Comparison of ENCODE assay signal across 9 mouse cellular contexts in genomic region chr2:103968919-103969436, GRCm38 (mm10). TPM values are rescaled to one million over a fixed set of nuclear protein-coding genes. Genes with fewer than 3 reads are reported as not detected.
DNase-seq lines count a peak whose midpoint lies in the region; ATAC-seq and TF ChIP-seq lines count a peak whose summit lies in the region.
"Had no signal": no experiment of that assay in that cellular context is flagged by ENCODE, and none has a peak within 500 bp of the region (broad histone marks: within the 10 kb centered on the region; RNA-seq: fewer than 3 reads in every experiment).

No protein-coding gene starts in this region.

- H3K9me3 ChIP-seq in heart, embryonic 15.5 days (replicated peaks): no peaks in the 10 kb centered on the region
- H3K9me3 ChIP-seq in hindbrain, embryonic 12.5 days (replicated peaks): no peaks in the 10 kb centered on the region
- no peaks in the 10 kb centered on the region for H3K9me3 ChIP-seq in midbrain, embryonic 11.5 days (ENCODE audit: control insufficient read depth, low read length)

- H3K27ac ChIP-seq in heart, embryonic 15.5 days: peak overlapping the region; percentile 77
- peak overlapping the region; percentile 96 for H3K27ac ChIP-seq in bone marrow macrophage, adult 2 months (ENCODE audit: insufficient read depth, low read depth, low read length)
- no peak overlapping the region for H3K27ac ChIP-seq in hindbrain, embryonic 12.5 days
- peak overlapping the region; percentile 75; the same call in 1 of the 2 replicates for H3K27ac ChIP-seq in midbrain, embryonic 11.5 days (ENCODE audit: low read depth, low read length)

- H3K4me3 ChIP-seq in heart, embryonic 15.5 days: peak overlapping the region; percentile 83
- peak overlapping the region; percentile 73 for H3K4me3 ChIP-seq in bone marrow macrophage, adult 2 months (ENCODE audit: insufficient read depth, low read length)
- peak overlapping the region; percentile 69 for H3K4me3 ChIP-seq in hindbrain, embryonic 12.5 days
- H3K4me3 ChIP-seq in midbrain, embryonic 11.5 days (ENCODE audit: low read depth, low read length): peak overlapping the region; percentile 74

- no peak for TF ChIP-seq CTCF in bone marrow macrophage, adult 2 months (IDR thresholded peaks at IDR 0.05; ENCODE audit: low read depth, low read length)

- H3K27me3 ChIP-seq in heart, embryonic 15.5 days: peaks cover 58% of the 10 kb centered on the region
- peaks cover 35% of the 10 kb centered on the region for H3K27me3 ChIP-seq in hindbrain, embryonic 12.5 days
- H3K27me3 ChIP-seq in midbrain, embryonic 11.5 days (ENCODE audit: control insufficient read depth, insufficient read depth, low read length): peaks cover 13% of the 10 kb centered on the region

- peak overlapping the region; percentile 72 for H3K9ac ChIP-seq in heart, embryonic 15.5 days
- peak overlapping the region; percentile 87; the same call in 1 of the 2 replicates for H3K9ac ChIP-seq in hindbrain, embryonic 12.5 days
- peak overlapping the region; percentile 84 for H3K9ac ChIP-seq in midbrain, embryonic 11.5 days (ENCODE audit: low read length)

- intact Hi-C loops in heart, postnatal 25 days (cut with DNase I): no loop called here
- intact Hi-C loops in gastrocnemius, postnatal 36 days (cut with DNase I): no loop called here

- ATAC-seq in heart, embryonic 15.5 days (replicated peaks; ENCODE audit: insufficient number of reproducible peaks, insufficient read depth, low FRiP score, low read depth): no peak
- no peak for ATAC-seq in hindbrain, embryonic 12.5 days (ENCODE audit: low FRiP score)
- ATAC-seq in midbrain, embryonic 11.5 days (ENCODE audit: low FRiP score): no peak

- 26% methylated on average over 10 of the region's 10 CpGs for WGBS in heart, embryonic 15.5 days
- 22% methylated on average over 10 of the region's 10 CpGs for WGBS in hindbrain, embryonic 12.5 days
- WGBS in midbrain, embryonic 11.5 days: 24% methylated on average over 10 of the region's 10 CpGs

- no peak for DNase-seq in heart, postnatal 25 days (ENCODE audit: low spot score)
- no peak for DNase-seq in midbrain, embryonic 11.5 days (ENCODE audit: low spot score, missing footprints)
- DNase-seq in gastrocnemius, postnatal 36 days: no peak
- DNase-seq in urinary bladder, postnatal 36 days (ENCODE audit: low spot score in 2 of 2): no peak
- no peak for DNase-seq in adrenal gland, postnatal 36 days

- no peak for TF ChIP-seq POLR2A in bone marrow macrophage, adult 2 months (IDR thresholded peaks at IDR 0.05; ENCODE audit: borderline replicate concordance, low read depth, low read length)

- H3K4me1 ChIP-seq in heart, embryonic 15.5 days (replicated peaks): peaks cover 14% of the 10 kb centered on the region
- peaks cover 49% of the 10 kb centered on the region for H3K4me1 ChIP-seq in bone marrow macrophage, adult 2 months (ENCODE audit: control insufficient read depth, insufficient read depth, low read length)
- peaks cover 11% of the 10 kb centered on the region for H3K4me1 ChIP-seq in hindbrain, embryonic 12.5 days
- H3K4me1 ChIP-seq in midbrain, embryonic 11.5 days (ENCODE audit: control insufficient read depth, insufficient read depth, low read length): peaks cover 4% of the 10 kb centered on the region

- no peaks in the 10 kb centered on the region for H3K36me3 ChIP-seq in heart, embryonic 15.5 days
- no peaks in the 10 kb centered on the region for H3K36me3 ChIP-seq in hindbrain, embryonic 12.5 days
- no peaks in the 10 kb centered on the region for H3K36me3 ChIP-seq in midbrain, embryonic 11.5 days (ENCODE audit: control insufficient read depth, insufficient read depth, low read length)

- peak overlapping the region; percentile 99 for H3K4me2 ChIP-seq in heart, embryonic 15.5 days
- peak overlapping the region; percentile 95 for H3K4me2 ChIP-seq in hindbrain, embryonic 12.5 days (replicated peaks)
- peak overlapping the region; percentile 93 for H3K4me2 ChIP-seq in midbrain, embryonic 11.5 days

RNA-seq across cellular contexts. Expression of gene Lmo2, which starts 11.2 kb away (rescaled TPM):
- 19.1 and 23.1 TPM in 2 replicates for polyA plus RNA-seq in heart, embryonic 15.5 days (2015; fragmentation: Nextera tagmentation; extraction: Ambion mirVana)
- total RNA-seq in heart, postnatal 25 days (2021): 10 to 100 TPM; 19.3 to 19.8 TPM
- polyA plus RNA-seq in bone marrow macrophage, adult 2 months (2012; ENCODE audit: insufficient read depth, insufficient read length, missing spikeins): 281 and 284 TPM in 2 replicates
- polyA plus RNA-seq in hindbrain, embryonic 12.5 days (2016; fragmentation: Nextera tagmentation; extraction: Ambion mirVana): 25.6 and 27.2 TPM in 2 replicates
- polyA plus RNA-seq in midbrain, embryonic 11.5 days (2014; fragmentation: Nextera tagmentation; extraction: Ambion mirVana): 25.8 and 28.6 TPM in 2 replicates
- 1 to 10 TPM; 5.3 to 5.4 TPM for total RNA-seq in gastrocnemius, postnatal 36 days (2021)
- total RNA-seq in adrenal gland, postnatal 36 days (2021): 10 to 100 TPM; 27.9 to 32.2 TPM

RNA-seq across cellular contexts. Expression of gene Fbxo3, which starts 58.5 kb away (rescaled TPM):
- 41.8 and 44.8 TPM in 2 replicates for polyA plus RNA-seq in heart, embryonic 15.5 days (2015; fragmentation: Nextera tagmentation; extraction: Ambion mirVana)
- 10 to 100 TPM; 51.9 to 58.3 TPM for total RNA-seq in heart, postnatal 25 days (2021)
- 43.2 and 44.3 TPM in 2 replicates for polyA plus RNA-seq in bone marrow macrophage, adult 2 months (2012; ENCODE audit: insufficient read depth, insufficient read length, missing spikeins)
- 59.7 and 60.4 TPM in 2 replicates for polyA plus RNA-seq in hindbrain, embryonic 12.5 days (2016; fragmentation: Nextera tagmentation; extraction: Ambion mirVana)
- polyA plus RNA-seq in midbrain, embryonic 11.5 days (2014; fragmentation: Nextera tagmentation; extraction: Ambion mirVana): 60.1 and 72.8 TPM in 2 replicates
- 10 to 100 TPM; 47.6 to 53.0 TPM for total RNA-seq in gastrocnemius, postnatal 36 days (2021)
- 100 to 1,000 TPM in 1 of 2 experiments, 10 to 100 TPM in 1; 71.5 to 103 TPM for total RNA-seq in adrenal gland, postnatal 36 days (2021)

RNA-seq across cellular contexts. Expression of gene 4931422A03Rik, which starts 59.2 kb away (rescaled TPM):
- 1.8 and 3.0 TPM in 2 replicates for polyA plus RNA-seq in heart, embryonic 15.5 days (2015; fragmentation: Nextera tagmentation; extraction: Ambion mirVana)
- not detected for total RNA-seq in heart, postnatal 25 days (2021)
- not detected in 2 replicates for polyA plus RNA-seq in bone marrow macrophage, adult 2 months (2012; ENCODE audit: insufficient read depth, insufficient read length, missing spikeins)
- 2.0 and 2.3 TPM in 2 replicates for polyA plus RNA-seq in hindbrain, embryonic 12.5 days (2016; fragmentation: Nextera tagmentation; extraction: Ambion mirVana)
- 1.1 and 1.5 TPM in 2 replicates for polyA plus RNA-seq in midbrain, embryonic 11.5 days (2014; fragmentation: Nextera tagmentation; extraction: Ambion mirVana)
- not detected for total RNA-seq in gastrocnemius, postnatal 36 days (2021)
- total RNA-seq in adrenal gland, postnatal 36 days (2021): not detected
- total RNA-seq: neutrophil, adult 5-6 weeks had no signal
